Mouse (Mus musculus): ENCODE data around the gene Akap4.

The Akap4 gene

GRCm38 (mm10) chrX:7067219-7067618, at the start of gene Akap4:
Gene Akap4 (plus strand): TSS chrX:7067519.
- DNase-seq (ENCODE audit: low read depth, low spot score): no peak

GRCm38 (mm10) chrX:7041519-7041918, 25.8 kb upstream of the Akap4 start, which contains the start of gene Ccnb3:
Gene Ccnb3 (minus strand): TSS chrX:7041619.
- no peak for DNase-seq (ENCODE audit: low read depth, low spot score)

DNA sequence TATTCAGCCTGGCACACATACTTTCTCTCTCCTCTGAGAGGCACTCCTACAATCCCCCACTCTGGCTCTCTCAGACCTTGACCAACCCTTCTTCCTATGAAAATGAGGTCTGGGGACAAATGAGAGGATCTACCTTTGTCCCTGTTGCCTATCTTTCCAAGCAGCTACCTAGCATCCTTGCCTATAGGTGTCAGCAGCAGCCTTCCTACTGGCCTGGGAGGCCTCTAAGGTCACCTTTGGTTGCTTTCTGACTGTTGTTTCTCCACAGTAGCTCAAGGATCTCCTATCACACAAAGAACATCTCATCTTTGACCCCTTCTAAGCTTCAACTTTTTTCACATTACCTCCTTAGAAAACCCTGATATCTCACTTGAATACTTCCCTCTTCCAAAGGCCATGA, 10.3 kb upstream of the Akap4 start:
- no peak for DNase-seq (ENCODE audit: low read depth, low spot score)

- DNase-seq (ENCODE audit: low read depth, low spot score): peak; percentile 20
Observed at GRCm38 (mm10) chrX:7057634-7058033, 9.7 kb upstream of the Akap4 start.

DNA sequence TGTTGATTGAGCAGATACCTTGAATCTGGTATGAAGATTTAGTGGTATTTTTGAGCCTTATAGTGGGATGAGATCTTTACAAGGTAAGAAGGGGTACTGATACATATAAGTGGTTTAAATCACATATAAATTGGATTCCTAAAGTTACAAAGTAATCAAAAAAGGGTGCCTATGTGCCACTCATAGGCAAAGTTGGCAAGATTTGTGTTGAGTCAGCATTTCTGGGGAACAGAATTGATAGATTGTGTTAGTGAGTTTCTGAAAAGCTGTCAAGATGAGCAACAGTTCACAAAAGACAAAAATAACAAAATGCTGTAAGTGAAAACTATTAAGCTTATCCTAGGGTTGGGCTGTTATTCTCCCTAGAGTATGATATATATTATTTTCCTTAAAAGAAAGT, 3.2 kb upstream of the Akap4 start:
- no peak for DNase-seq (ENCODE audit: low read depth, low spot score)

- no peak for DNase-seq (ENCODE audit: low read depth, low spot score)
Observed at GRCm38 (mm10) chrX:7068002-7068401, 683 bp downstream of the Akap4 start.

DNA sequence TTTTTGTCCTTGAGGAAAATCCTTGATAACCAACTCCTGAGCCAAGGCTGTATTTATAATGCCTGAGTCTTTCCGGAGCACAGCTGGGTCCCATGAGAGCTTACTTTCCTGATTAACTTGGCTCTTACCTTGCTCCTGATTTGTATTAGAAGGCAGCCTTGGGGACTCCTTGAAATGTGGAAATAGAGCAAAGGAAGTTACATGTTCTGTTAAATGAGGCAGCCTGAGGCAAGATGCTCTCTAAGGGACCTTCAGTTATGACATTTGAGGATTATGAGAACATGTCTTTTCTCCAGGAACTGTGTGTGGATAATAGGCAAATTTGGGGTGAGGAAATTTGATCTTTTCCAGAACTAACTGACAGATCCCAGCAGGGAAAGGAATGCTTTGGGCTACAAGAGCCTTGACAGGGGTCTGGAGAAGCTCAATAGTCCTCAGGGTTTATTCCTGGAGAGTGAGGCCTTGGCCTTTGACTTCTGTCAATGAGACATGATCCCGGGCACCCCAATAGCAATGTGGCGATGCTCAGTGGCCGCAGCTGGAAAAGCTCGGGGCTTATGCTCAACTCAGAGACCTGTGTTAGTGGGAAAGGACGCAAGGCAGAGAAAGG, 12.6 kb downstream of the Akap4 start:
- no peak for DNase-seq (ENCODE audit: low read depth, low spot score)

- no peak for DNase-seq (ENCODE audit: low read depth, low spot score)
Observed at GRCm38 (mm10) chrX:7085878-7086277, 18.6 kb downstream of the Akap4 start.

- no peak for DNase-seq (ENCODE audit: low read depth, low spot score)
Observed at GRCm38 (mm10) chrX:7090323-7090722, 23.0 kb downstream of the Akap4 start.

- no peak for DNase-seq (ENCODE audit: low read depth, low spot score)
Observed at GRCm38 (mm10) chrX:7102280-7102679, 35.0 kb downstream of the Akap4 start.

DNA sequence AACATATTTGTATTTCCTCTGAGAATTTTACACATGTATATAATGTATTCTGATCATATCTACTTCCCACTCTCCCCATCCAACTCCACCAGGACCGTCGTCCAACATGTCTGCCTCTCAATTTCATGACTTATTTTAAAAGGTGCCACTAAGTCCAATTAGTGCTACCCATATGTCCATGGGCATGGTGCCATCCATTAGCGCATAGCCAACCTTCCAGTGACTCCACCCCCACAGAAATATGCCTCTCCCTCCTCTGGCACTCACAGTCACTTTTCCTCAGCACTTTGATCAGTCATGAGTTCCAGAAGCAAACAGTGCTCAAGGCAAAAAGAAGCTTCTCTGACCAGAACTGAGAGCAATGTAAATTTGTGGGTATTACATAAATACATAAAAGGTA, 47.6 kb downstream of the Akap4 start:
- no peak for DNase-seq (ENCODE audit: low read depth, low spot score)

DNA sequence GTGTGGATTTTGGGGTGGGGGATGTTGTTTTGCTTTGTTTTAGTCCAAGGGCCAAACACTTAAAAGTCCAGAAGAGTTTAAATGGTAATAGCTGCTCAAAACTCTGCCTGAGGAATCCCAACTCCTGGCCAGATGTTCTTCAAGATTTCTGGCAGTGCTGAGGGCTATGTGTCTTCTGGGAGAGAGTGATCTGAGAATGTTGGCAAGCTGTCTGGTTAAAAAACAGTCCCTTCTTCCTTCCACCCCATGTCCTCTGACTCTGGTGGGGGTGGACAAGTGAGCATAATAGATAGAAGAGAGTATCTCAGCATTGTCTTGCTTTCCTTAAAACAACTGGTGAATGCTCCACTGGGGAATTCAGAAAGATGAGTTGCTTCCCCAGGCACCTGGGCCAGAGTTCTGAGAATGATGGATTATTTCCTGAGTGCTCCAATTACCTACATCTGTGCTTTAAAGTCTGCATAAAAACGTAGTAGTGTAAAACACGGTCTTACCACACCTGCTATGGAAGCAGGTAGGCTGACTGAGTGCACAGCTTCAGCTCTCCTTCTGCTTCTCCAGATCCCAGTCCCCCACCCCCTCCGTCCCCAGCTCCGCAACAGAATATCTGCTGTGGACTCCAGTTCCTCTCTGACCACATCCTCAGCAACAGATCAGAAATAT, 54.4 kb downstream of the Akap4 start:
- DNase-seq (ENCODE audit: low read depth, low spot score): no peak
